Mouse (Mus musculus): ENCODE measurements at regions not wholly inside any gene's neighbourhood (a gene's known extent, or its start where the extent isn't known, plus 50 kb on each side); places are given as distances from the start of the nearest gene placed in this dataset.

DNA sequence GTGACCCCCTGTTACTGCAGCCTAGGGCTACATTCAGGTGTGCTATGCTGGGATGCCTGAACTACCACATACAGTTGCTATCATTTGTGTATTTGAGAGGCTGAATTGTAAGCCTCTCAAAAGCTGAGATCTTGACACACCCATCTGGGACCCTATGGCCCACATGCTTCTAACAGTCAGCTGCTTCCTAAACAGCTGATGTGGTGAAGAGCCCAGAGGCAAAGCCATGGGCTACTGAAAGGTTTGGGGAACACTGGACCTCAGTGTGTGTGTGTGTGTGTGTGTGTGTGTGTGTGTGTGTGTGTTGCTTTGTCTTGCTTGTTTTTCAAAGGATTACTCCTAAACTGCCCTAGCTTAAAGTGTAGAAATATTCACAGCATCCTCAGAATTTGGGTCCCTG lies 75.0 kb downstream of the Lbh start:
- DNase-seq: no peak

DNA sequence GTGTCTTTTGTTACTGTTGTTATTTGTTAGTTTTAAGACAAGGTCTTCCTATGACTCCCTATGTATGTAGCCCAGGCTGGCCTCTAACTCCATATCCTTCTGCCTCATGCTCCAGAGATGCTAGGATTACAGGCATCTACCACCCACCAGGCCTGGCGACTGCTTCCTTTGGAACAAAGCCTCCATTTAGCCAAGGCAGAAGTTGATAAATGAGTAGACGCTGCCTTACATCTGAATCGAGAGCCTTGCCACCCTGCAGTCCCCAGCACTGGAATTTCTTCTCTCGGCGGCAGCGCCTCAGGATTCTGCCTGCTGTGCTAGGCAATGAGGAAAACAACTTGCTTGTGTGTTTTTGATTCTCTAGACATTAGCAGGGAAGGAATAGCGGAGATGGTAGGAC lies 75.5 kb downstream of the Lbh start:
- no peak for DNase-seq

DNA sequence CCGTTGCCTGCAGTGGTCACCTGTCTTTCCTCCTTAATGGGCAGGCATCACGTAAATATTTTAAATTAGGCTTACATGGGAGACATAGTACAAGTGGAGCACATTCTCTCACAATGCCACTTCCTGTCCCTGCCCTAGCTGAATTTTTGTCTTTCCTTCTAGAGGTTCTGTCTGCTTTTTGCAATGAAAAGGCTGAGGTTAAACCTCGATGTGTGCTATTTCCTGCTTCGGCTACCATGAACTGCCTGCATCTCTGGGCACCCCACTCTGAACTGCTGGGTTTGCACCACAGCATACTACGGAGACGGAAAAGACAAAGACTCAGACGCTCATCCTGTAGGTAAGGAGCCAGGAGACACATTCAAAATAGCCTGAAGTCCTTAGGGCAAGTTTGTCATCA lies 78.4 kb downstream of the Lbh start:
- no peak for DNase-seq

DNA sequence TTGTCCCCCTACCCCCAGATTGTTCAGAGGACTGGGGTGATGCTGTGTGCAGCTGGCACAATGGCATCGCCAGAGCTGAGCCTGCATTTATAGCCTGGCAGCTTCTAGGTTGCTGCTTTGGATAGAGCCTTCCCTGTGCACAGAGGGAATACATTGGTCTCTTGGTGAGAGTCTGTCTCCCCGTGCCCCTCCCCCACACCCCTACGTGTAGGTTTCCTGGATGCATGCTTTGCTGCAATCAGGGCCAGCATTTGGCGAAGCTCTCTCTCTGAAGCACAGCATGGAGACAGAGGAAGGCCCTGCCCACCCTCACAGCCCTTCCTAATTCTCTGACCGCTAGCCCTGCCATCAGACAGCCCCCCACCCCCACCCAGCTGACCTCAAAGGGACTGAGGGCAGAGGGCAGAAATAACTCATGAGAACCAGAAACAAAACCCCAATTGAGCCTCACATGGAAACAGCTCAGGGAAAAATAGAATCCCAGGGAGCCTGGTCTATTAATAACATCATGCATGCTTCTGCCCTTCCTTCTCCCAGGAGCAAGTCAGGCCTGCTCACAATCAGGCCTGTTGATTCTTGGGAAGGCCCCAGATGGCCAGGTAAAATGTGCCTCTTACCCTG lies 79.3 kb downstream of the Lbh start:
- DNase-seq: peak; percentile 25

DNA sequence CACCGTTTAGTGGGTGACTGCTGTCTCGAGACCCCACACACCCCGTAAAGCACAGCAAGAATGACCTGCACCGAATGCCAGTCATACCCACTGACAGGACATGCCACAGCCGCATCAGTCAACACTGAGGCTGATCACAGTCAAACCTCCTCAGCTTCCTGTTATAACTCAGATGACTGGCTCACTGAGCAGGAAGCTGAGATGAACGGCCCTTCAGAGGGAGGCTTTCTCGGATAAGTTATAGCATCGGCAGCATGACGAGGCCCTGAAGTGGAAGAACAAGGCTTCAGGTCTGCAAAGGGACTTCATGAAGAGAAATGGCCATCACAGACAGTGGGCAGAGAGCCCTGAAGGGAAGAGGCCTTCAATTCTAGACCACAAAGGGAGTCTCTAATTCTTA lies 87.0 kb downstream of the Lbh start:
- no peak for DNase-seq

DNA sequence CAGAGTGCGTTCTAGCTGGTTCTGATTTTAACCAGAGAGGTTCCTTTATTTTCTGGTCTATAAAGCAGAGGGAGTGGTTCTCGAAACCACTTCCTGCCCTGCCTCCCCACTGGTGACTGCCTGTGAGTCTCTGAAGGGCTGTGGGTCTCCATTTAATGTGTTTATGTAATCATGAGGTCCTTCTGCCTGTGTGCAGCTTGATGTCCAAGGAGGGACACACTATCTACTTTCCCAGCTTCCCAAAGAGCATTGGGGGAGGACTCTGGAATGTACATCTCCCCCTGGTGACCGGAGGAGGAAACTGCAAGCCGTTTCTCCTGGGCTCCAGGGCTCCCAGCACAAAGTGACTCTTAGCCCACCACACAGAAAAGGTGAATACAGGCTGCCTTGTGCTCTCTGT lies 90.8 kb downstream of the Lbh start:
- DNase-seq: peak; percentile 39

DNA sequence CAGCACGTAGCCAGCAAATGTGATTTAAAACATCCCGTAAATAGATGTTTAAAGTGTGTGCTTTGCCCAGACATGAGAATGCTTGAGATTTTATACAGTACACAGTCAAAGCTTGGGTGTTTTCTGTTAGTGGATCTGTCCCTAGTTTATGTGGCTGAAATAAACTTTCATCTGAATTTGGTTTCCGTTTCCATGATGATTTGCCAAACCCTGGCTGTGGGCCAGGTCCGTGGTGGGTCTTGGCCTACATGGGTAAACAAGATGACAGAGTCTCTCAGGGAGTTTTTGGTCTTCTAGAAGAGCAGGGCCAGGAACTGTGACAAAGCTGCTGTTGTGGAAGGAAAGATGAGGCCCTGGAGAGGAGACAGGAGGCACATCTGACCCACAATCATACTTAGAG lies 91.9 kb downstream of the Lbh start:
- no peak for DNase-seq

DNA sequence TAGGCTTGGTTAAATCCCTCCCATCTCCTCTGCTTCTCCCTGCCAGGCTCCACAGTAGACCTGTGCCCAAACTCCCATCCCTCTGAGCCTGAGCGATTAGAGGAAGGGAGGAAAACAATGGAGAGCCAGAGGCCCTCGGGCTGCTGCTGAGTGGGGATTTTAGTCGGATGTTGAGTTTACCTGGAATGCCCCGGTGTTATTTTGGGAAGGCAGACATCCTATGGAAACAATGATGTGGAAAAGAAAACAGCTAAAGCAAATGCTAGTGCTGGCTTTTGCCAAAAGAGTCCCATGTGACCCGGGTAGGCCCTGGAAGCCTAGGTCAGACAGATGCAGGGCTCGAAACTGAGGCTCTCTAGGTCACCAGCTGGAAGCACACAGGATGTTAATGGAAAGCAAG lies 94.3 kb downstream of the Lbh start:
- no peak for DNase-seq

DNA sequence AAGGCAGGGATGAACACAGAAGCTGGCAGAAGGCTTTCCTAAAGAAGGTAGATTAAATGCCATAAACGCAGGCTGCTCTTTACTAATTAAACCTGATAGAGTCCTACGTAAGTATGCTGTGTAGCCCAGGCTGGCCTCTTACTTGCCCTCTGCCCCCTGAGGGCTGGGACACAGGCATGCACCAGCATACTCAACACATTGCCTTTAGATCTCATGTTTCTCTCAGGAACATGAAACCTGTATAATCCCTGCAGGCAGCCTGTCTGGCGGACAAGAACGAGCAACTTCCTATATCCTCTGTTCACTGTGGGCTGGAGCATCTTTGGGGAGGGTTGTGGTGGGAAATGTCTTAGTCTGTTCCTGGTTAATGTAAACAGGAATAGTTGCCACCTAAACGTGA lies 94.8 kb upstream of the Lclat1 start:
- DNase-seq: no peak

DNA sequence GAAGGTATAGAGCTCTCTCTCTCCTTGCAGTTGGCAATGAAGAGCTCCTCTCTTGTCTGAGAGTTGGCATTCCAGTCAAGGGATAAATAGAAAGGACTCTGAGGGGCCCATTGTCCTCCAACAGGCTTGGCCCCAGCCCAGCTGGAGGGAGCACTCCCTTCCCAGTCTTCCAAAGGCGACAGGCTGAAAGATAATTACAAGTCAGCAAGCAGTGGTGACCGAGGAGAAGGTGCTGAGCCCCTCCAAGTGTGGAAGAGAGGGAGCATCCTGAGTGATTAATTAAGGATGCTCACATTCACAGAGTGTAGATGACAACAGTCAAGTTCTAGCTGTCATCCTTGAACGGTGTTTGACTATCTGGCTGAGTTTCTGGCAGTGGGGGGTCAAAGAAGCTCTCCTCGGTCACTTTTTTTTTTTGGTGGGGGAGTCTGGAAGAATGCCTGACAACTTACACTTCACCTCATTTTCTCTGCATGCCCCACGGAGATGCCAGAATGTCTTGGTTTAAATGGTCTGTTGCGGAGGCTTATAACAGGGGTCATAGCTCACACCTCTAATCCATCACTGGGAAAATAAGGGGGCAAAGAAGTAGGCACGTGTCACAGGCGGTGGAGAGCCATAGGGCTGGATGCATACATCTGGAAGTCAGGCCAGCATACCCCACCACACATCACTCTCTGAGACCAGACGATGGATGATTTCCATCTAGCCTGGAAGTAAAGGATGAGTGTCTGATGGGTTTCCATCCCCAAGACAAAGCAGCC lies 93.5 kb upstream of the Lclat1 start:
- no peak for DNase-seq

DNA sequence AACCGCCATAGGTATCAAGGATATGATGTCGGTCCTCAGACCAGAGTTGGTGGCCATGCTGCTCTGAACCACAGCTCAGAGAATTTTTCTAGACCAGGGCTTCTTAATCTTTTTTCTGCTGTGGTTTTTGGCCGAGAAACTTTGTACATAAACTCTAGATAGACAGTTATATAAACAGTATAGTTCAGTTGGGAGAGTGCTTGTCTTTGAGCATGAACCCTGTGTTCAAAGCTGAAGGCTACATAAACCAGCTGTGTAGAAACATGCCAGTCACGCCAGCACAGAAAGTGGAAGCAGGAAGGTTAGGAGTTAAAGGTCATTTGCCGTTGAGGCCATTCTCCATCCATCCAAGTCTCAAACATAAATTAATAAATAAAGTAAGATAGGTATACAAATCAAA lies 90.6 kb upstream of the Lclat1 start:
- no peak for DNase-seq

DNA sequence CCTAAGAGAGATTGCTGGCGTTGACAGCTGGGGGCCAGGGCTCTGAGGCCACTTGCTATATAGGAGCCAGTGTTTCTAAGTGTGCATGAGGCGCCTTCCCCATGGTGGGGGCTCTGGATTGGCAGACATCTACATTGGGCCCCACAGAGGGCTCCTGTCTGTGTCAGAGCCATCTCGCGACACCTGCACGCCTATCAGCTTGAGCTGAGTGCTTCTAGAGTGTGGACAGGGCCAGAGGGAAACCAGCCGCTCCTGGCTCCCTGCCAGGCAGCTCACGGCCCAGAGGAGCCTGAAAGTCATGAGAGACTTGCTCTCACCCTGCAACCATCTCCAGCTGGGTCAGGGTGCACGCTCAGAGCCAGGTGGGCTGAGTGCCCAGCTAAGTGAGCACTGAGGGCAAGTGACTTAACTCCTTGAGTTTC lies 85.1 kb upstream of the Lclat1 start:
- peak; percentile 29 for DNase-seq

DNA sequence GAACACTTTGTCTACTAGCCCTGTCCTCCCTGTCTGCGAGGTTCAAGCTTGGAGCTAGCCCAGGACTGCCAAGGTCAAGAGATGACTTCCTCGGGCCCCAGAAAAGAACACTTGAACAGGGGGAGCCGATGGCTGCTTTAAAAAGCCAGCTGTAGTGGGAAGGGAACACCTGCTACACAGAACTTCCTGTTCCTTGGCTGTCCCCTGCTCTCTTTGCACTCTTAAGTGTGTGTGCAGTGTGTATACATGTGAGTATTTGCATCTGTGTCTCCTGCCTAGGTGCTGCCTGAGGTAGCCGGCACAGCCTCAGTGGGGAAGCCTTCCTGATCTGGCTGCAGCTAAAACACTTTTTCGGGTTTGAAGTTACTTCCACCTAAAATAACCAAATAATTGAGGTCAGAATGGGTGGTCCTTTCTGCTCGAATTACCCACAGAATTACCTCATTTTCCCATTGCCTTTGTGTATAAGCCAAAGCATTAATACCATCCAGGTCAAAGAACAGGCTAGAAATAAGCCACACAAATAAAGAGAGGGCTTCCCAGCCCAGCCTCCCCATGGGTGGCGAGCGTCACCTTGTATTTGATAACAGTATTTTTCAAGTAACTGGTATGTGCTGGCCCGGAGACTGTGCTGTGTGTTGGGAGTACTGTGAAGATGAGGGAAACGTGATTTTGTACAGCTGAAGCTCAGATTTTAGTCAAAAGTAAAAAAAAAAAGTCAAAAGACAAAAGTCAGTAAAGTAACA lies 84.2 kb upstream of the Lclat1 start:
- no peak for DNase-seq

DNA sequence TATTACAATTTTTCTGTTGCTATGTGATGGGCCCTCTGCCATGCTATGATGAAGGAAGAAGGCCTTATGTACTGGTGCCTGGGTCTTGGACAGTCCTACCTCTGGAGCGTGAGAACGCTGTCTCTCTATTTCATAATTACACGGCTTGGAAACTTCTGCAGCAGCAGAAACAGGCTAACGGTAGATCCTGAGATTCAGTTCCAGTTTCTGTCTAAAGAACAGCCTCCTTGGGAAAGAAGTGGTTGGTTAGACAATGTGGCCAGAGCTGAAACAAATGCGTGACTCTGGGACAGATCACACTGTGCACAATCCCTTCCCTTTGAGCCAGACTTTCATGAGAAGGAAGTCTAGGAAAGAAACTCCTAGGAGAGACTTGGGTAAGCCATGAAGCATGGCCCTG lies 80.7 kb upstream of the Lclat1 start:
- DNase-seq: no peak

DNA sequence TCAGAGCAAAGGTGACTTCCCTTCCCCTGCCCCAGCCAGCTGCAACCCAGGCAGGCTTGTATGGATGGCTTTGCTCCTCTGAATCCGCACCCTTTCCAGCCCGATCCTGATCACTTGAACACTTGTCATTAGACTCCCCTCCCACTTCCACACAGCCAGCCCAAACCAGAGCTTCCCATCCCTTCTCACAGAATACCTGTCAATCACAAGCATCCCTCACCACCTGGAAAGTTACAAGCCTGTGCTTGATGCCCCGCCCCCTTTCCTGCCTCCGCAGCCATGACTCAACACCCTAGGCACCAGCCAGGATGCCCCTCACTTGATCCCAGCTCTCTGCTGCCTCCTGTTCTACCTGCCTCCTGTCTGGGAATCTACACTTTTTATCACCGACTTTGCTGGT lies 76.0 kb upstream of the Lclat1 start:
- no peak for DNase-seq

DNA sequence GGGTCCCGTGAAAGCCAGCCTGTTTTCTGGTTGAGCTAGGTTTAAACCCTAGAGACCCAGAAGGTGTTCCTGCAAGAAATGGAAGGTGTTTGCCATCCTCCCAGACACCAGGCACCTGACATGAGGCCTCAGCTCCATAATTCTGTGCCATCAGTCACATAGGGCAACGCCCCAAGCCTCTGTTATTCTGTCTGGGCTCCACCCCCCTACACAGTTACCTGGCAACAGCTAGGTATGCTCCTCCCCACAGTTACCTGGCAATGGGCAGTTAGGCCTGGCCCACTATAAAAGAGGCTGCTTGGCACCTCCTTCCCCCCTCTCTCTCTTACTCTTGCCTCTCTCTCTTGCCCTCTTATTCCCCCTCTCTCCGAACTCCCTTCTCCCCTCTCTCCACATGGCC lies 75.5 kb upstream of the Lclat1 start:
- no peak for DNase-seq

DNA sequence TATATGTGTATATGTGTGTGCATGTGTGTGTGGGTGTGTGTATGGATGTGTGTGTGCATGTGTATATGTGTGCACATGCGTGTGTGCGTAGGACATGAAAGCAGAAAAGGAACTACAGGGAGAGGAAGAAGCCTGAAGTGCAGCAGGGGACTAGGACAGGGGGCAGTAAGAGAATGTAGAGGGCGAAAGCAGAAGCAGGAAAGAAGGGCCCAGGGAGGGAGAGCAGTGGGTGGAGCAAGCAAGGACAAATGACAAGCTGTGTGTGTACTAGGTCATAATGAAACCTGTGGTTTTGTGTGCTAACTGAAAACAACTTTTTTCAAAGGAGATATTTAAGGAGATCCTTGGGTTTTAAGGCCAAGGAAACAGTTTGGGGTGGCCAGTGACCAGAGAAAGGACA lies 73.4 kb upstream of the Lclat1 start:
- peak; percentile 30 for DNase-seq

DNA sequence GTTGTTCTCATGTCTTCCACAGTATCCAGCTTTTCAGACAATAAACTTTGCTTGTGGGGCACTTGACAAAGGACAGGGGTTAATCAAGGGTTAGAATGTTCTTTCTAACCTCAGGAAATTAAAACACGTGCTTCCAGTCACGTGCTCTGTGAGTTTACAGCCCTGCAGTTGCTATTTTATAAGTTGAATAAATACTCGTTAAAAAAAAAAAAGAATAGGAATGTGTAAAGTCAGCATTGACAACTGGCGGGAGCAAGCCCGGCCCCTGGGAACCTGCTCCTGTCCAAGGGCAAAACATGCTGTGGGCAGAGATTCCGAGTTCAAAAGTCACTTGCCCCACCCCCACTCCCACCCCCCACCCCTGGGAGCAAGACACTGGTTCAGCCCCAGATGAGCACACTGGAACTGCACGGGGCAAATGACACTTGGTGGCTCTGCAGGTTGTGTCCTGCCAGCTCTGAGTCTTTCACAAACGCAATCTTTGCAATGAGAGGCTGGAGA lies 72.8 kb upstream of the Lclat1 start:
- peak; percentile 15 for DNase-seq

DNA sequence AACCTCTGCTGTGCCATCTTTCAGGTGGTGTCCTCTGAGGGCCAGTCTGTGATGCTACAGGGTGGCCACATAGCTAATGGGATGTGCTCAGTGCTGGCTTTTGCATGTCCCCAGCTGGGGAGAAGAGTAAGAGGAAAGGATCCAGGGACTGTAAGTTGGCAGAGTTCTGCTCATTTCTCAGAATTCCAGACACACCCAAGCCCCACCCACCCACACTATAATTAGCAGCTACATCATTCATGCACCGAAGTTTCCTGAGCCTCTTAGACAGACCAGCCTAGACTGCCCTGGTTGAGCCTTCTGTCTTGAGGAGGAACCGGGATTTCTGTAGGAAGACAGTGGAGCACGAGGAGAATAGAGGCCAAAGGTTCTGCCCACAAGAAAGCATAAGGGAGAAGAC lies 70.9 kb upstream of the Lclat1 start:
- DNase-seq: no peak

DNA sequence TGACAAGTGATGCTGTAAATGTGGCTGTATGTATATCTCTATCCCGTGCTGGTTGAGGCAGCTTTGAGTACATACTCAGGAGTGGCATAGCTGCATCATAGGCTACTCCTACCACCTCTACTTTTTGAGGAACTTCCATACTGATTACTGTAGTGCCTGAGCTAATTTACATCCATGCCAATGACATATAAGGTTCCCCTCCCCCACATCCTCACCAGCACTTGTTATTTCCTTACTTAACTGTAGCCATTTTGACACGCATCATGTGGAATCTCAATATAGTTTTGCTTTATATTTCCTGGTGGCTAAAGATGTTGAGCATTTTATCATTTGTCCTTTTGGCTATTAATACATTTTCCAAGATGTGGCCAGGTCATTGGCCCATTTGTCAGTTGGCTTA lies 69.2 kb upstream of the Lclat1 start:
- DNase-seq: no peak

DNA sequence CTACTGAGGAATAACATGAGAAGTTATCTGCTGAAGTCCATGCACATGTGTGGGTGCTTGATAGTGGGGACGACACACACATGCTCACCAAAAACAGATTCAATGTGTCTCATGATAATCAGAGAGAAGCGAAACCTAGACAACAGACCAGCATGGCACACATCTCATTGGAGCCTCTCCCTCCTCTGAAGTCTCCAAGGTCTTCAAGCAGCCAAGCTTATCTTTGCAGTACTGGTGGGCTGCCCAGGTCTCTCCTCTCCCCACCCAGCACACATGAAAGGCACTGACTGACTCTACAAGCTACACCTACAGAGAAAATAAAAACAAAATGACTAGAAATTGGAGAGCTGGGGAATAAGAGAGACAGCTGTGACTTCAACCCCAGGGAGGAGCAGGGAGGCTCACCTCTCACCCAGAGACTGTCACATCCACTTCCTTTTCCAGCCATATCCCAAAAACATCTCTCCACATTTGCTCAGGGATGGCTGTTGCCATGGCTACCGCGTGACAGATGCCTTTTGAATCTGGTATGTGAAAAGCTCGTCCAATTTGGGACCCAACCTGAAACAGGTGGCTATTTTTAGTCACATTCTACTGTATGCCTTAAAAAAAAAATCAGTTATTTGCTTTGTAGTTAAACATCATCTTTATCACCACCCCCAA lies 62.7 kb upstream of the Lclat1 start:
- DNase-seq: no peak

DNA sequence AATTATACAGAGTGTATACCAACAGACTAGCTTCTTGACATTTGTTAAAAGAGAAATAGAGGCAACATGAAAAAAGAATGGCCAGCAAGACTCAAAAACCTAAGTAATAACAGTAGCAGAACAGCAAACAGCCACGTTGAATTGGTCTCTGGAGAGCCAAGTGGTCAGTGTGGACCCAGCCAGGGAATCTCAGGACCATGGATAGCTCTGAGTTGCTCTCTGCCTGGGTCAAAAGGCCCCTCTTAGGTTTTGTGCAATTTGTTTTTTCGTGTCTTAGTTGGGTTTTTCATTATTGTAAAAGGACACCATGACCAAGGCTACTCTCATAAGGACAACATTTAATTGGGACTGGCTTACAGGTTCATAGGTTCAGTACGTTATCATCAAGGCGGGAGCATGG lies 60.8 kb upstream of the Lclat1 start:
- DNase-seq: no peak

DNA sequence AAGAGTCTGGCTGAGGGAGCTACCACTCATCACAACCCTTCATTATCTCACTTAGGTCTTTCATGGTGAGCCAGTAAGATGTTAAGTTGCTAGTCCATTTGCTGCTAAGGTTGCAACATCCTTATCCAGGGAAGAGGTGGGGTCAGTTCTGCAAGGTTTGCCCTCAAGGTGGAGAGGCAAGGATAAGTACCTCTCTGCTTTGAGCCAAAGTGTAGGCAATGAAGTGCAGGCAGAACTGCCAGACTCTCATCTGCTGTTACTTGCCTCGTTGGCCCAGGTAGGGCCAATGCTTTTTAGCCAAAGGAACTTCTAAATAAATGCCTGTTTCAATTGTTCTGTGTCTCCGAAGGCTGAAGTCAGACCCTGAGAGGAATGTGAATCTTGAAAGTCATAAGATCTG lies 59.6 kb upstream of the Lclat1 start:
- no peak for DNase-seq

DNA sequence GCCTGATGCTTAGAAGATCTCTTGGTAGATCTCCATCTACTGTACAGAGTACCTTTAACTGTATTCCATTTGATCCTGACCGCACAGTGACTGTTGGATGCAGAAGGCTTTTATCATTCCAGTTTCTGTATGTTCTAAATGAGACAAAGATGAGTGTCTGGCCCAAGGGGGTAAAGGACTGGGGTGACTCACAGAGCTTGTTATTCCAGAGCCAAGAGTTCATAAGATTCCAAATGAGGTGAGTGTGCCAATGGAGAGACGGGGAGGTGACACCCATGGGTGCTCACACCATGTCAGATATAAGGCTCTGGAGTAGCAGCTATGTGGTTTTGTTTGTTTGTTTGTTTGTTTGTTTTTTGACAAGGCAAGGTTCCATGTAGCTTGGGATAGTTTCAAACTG lies 54.8 kb upstream of the Lclat1 start:
- DNase-seq: no peak
